In genomic region chr17:66958766-66959165, GRCm38 (mm10) we compare ENCODE assay signal across 13 mouse cellular contexts.
"Had no signal": no experiment of that assay in that cellular context is flagged by ENCODE, and none has a peak within 500 bp of the region (broad histone marks: within the 10 kb centered on the region; RNA-seq: fewer than 3 reads in every experiment).

No protein-coding gene starts in this region.

- DNase-seq: gastrocnemius, adult 2 months; gastrocnemius, postnatal 10 days; gastrocnemius, postnatal 25 days; heart, adult 18-20 months; heart, postnatal 10 days; heart, postnatal 4 days; kidney, adult 11 months; kidney, adult 2 months; kidney, adult 9 months; kidney, postnatal 14 days; kidney, postnatal 4 days; liver; liver, embryonic 13.5 days had no signal
